Mouse (Mus musculus) lung, postnatal 0 days (tissue): ENCODE results near the gene Pde12. TPM values are rescaled to one million over a fixed set of nuclear protein-coding genes. Genes with fewer than 3 reads are reported as not detected.
"Not testable (repeated sequence)": the region's sequence is repeated elsewhere in the genome, so short reads cannot be mapped to it uniquely, and the experiment has no call there.

Experiments used
- ATAC-seq: fragments of 200-750 bp; cut with Nextera tagmentation; 2 replicates; pipeline ENCODE4 v1.8.0; 2017; ENCODE audit warnings: moderate library complexity
- DNase-seq: peaks from one replicate; pipeline ENCODE4 v3.0.0-alpha.2; 2016; ENCODE audit warnings: low spot score
- H3K27ac ChIP-seq: fragments of 300-500 bp; sonication (generic); 2 replicates; pipeline ENCODE4 v1.5.1; 2014; ENCODE audit warnings: antibody characterized with exemption, mild to moderate bottlenecking, low read length, mixed read lengths
- H3K27me3 ChIP-seq: fragments of 300-500 bp; sonication (generic); replicated peaks from 2 replicates; pipeline ENCODE4 v1.6.1; 2014; ENCODE audit warnings: low read length, mixed read lengths; ENCODE audit not compliant: insufficient read depth
- H3K36me3 ChIP-seq: fragments of 300-500 bp; sonication (generic); 2 replicates; pipeline ENCODE4 v1.6.1; 2014; ENCODE audit warnings: low read length, mixed read lengths; ENCODE audit not compliant: insufficient read depth
- H3K4me1 ChIP-seq: fragments of 300-500 bp; sonication (generic); 2 replicates; pipeline ENCODE4 v1.6.1; 2014; ENCODE audit warnings: antibody characterized with exemption, low read depth, low read length, mixed read lengths; ENCODE audit not compliant: insufficient read depth
- H3K4me2 ChIP-seq: fragments of 300-500 bp; sonication (generic); replicated peaks from 2 replicates; pipeline ENCODE4 v1.6.1; 2014; ENCODE audit warnings: low read depth, mild to moderate bottlenecking, low read length, moderate library complexity, mixed read lengths
- H3K4me3 ChIP-seq: fragments of 300-500 bp; sonication (generic); 2 replicates; pipeline ENCODE4 v1.5.1; 2014; ENCODE audit warnings: low read depth, low read length
- H3K9ac ChIP-seq: fragments of 300-500 bp; sonication (generic); replicated peaks from 2 replicates; pipeline ENCODE4 v1.6.1; 2014; ENCODE audit warnings: low read depth, mild to moderate bottlenecking
- H3K9me3 ChIP-seq: fragments of 300-500 bp; sonication (generic); 2 replicates; pipeline ENCODE4 v1.6.1; 2016; ENCODE audit warnings: low read length, mixed read lengths
- CTCF ChIP-seq: IDR thresholded peaks from 2 replicates; pipeline ENCODE4 v1.5.1; 2016; ENCODE audit warnings: antibody characterized with exemption, mild to moderate bottlenecking
- EP300 ChIP-seq: IDR thresholded peaks from 2 replicates; pipeline ENCODE4 v1.6.1; 2016; ENCODE audit warnings: antibody characterized with exemption, mild to moderate bottlenecking, control low read depth
- WGBS: fragments of 180-500 bp; shearing (Covaris S2); extraction: QIAGEN DNeasy Blood & Tissue Kit; methylation state at CpG from one replicate; pipeline ENCODE4 v1.1.7; 2014; 5-methylcytosine and 5-hydroxymethylcytosine counted together
- polyA plus RNA-seq: library from polyadenylated mRNA; unstranded; fragments of >200 nt; fragmentation: Nextera tagmentation; extraction: Ambion mirVana; gene quantifications from 2 replicates; pipeline ENCODE4 v1.2.1, GENCODE M21; 2015

The Pde12 gene
- 5.4 and 5.5 TPM in 2 replicates for polyA plus RNA-seq

- H3K4me3 ChIP-seq, result peak within 1 kb of the TSS; percentile 94
- no peaks in the 10 kb centered on the region; the same call in 1 of the 2 replicates for H3K4me1 ChIP-seq
- H3K27me3 ChIP-seq, result no peaks in the 10 kb centered on the region
- peak; percentile 79 for TF ChIP-seq EP300
- no peak for TF ChIP-seq CTCF
- peak within 1 kb of the TSS; percentile 95 for H3K4me2 ChIP-seq
- whole genome bisulfite sequencing, result 1% methylated on average over 70 of the region's 70 CpGs
- H3K9ac ChIP-seq, result peak within 1 kb of the TSS; percentile 82
- ATAC-seq (peak; percentile 95), DNase-seq (peak; percentile 98)
- H3K9me3 ChIP-seq, result no peaks in the 10 kb centered on the region
- peaks cover 3% of the 10 kb centered on the region; the same call in 1 of the 2 replicates for H3K36me3 ChIP-seq
- H3K27ac ChIP-seq, result peak within 1 kb of the TSS; percentile 87
Observed at GRCm38 (mm10) chr14:26669292-26670073, at the start of gene Pde12. TSS of gene Pde12 (minus strand) at chr14:26669883.

- not testable (repeated sequence) for H3K9ac ChIP-seq, H3K4me1 ChIP-seq, H3K27me3 ChIP-seq, H3K27ac ChIP-seq, H3K36me3 ChIP-seq, DNase-seq, H3K4me2 ChIP-seq, ATAC-seq, H3K9me3 ChIP-seq, H3K4me3 ChIP-seq
- WGBS, result 81% methylated on average over 5 of the region's 5 CpGs
Observed at GRCm38 (mm10) chr14:26705246-26705645, 35.6 kb upstream of the Pde12 start.

GRCm38 (mm10) chr14:26697912-26698311, 28.2 kb upstream of the Pde12 start:
- DNase-seq, result peak; percentile 41
- H3K9me3 ChIP-seq, result no peaks in the 10 kb centered on the region
- no peaks in the 10 kb centered on the region for H3K36me3 ChIP-seq
- no peak overlapping the region for H3K9ac ChIP-seq
- no peak for TF ChIP-seq EP300
- TF ChIP-seq CTCF, result peak; percentile 57
- no peak overlapping the region for H3K27ac ChIP-seq
- no peak overlapping the region for H3K4me2 ChIP-seq
- ATAC-seq, result no peak
- H3K4me1 ChIP-seq, result no peaks in the 10 kb centered on the region
- H3K4me3 ChIP-seq, result no peak overlapping the region
- H3K27me3 ChIP-seq, result no peaks in the 10 kb centered on the region

- Histone ChIP-seq H3K36me3 (no peaks in the 10 kb centered on the region), H3K27me3 (no peaks in the 10 kb centered on the region), H3K4me2 (no peak within 1 kb of the TSS), H3K4me1 (no peaks in the 10 kb centered on the region), H3K27ac (no peak within 1 kb of the TSS), H3K9me3 (no peaks in the 10 kb centered on the region), H3K9ac (no peak within 1 kb of the TSS), H3K4me3 (no peak within 1 kb of the TSS)
- ATAC-seq (no peak), DNase-seq (no peak)
- TF ChIP-seq EP300 (no peak), CTCF (no peak)
- WGBS, result 71% methylated on average over 3 of the region's 3 CpGs
Observed at GRCm38 (mm10) chr14:26692974-26693373, 23.3 kb upstream of the Pde12 start, which contains the start of gene Dnah12. TSS of gene Dnah12 (plus strand) at chr14:26693274.

- TF ChIP-seq CTCF (no peak), EP300 (no peak)
- WGBS, result 35% methylated on average over 2 of the region's 2 CpGs
- no peaks in the 10 kb centered on the region for H3K4me1 ChIP-seq
- no peak; the same call in 1 of the 2 replicates for ATAC-seq
- peak; percentile 36 for DNase-seq
- no peaks in the 10 kb centered on the region for H3K9me3 ChIP-seq
- no peak overlapping the region for H3K27ac ChIP-seq
- H3K4me2 ChIP-seq, result no peak overlapping the region
- H3K36me3 ChIP-seq, result no peaks in the 10 kb centered on the region
- H3K9ac ChIP-seq, result no peak overlapping the region
- H3K4me3 ChIP-seq, result no peak overlapping the region
- no peaks in the 10 kb centered on the region for H3K27me3 ChIP-seq
Observed at GRCm38 (mm10) chr14:26691363-26691762, 21.7 kb upstream of the Pde12 start.

GRCm38 (mm10) chr14:26690727-26691126, 21.0 kb upstream of the Pde12 start:
- H3K27me3 ChIP-seq, result no peaks in the 10 kb centered on the region
- ATAC-seq (no peak), DNase-seq (no peak)
- H3K27ac ChIP-seq, result no peak overlapping the region
- H3K4me1 ChIP-seq, result no peaks in the 10 kb centered on the region
- H3K9me3 ChIP-seq, result no peaks in the 10 kb centered on the region
- TF ChIP-seq CTCF, result no peak
- no peak for TF ChIP-seq EP300
- no peak overlapping the region for H3K4me3 ChIP-seq
- no peak overlapping the region for H3K9ac ChIP-seq
- H3K4me2 ChIP-seq, result no peak overlapping the region
- 48% methylated on average over 2 of the region's 2 CpGs for WGBS
- H3K36me3 ChIP-seq, result no peaks in the 10 kb centered on the region
